Mouse (Mus musculus): ENCODE measurements around the gene Tstd1.

DNA sequence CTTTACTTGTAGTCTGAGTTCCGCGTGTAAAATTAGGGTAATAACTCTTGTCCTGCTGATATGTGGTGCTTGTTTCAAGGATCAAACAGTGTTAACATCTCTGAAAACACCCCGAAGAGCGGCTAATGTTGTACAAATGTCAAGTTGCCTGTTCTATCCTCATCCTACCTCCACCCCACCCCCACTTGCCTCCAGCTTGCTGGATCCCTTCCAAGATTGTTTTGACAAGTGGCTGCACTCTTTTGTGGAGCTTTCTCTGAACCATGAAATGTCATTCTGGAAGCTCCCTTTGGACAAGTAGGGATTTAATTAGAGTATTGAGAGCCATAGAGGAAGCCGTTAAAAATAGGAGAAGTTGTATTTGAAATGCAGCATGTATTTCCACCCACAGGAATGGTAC is 41.1 kb downstream of the Tstd1 start:
- TF ChIP-seq CTCF (IDR thresholded peaks at IDR 0.05; ENCODE audit: control insufficient read depth, insufficient read depth, insufficient read length) (no peak), MYOG (IDR thresholded peaks at IDR 0.05; ENCODE audit: control insufficient read depth, extremely low read depth, insufficient read length) (no peak), USF1 (IDR thresholded peaks at IDR 0.05; ENCODE audit: low read depth) (no peak)
